Mouse (Mus musculus) liver, postnatal 0 days (tissue): ENCODE data around the gene Btk.

Source experiments
- CTCF ChIP-seq: sonication (generic); IDR thresholded peaks from 2 replicates; pipeline ENCODE4 v1.5.1; 2016; ENCODE audit warnings: antibody characterized with exemption, low read depth
- EP300 ChIP-seq: IDR thresholded peaks from 2 replicates; pipeline ENCODE4 v1.6.1; 2016; ENCODE audit warnings: antibody characterized with exemption, low read depth, mild to moderate bottlenecking

- TF ChIP-seq CTCF: no peak
- no peak for TF ChIP-seq EP300
Observed at GRCm38 (mm10) chrX:134588261-134588660, 4.9 kb upstream of the Btk start.
